Mouse (Mus musculus): ENCODE measurements around the gene Ntn1. TPM values are rescaled to one million over a fixed set of nuclear protein-coding genes. Genes with fewer than 3 reads are reported as not detected.
A peak's percentile ranks its signal among the peaks of the same experiment; 100 is the strongest.

The Ntn1 gene
- total and polyA plus RNA-seq, 3 experiments, result 9.9 to 19.9 (median 16.1) TPM

- DNase-seq, result no peak
These were observed 186.7 kb downstream of the Ntn1 start for GRCm38 (mm10) chr11:68213896-68214295.

GRCm38 (mm10) chr11:68211924-68212578 is 188.6 kb downstream of the Ntn1 start:
- peak; percentile 42 for DNase-seq

GRCm38 (mm10) chr11:68210714-68211113 is 189.9 kb downstream of the Ntn1 start:
- no peak for DNase-seq

GRCm38 (mm10) chr11:68209506-68209905 is 191.1 kb downstream of the Ntn1 start:
- no peak for DNase-seq

- DNase-seq, result no peak
These were observed 192.0 kb downstream of the Ntn1 start for GRCm38 (mm10) chr11:68208582-68208981.

- no peak for DNase-seq
These were observed 192.6 kb downstream of the Ntn1 start for GRCm38 (mm10) chr11:68208023-68208422.

GRCm38 (mm10) chr11:68205572-68206229 is 194.9 kb downstream of the Ntn1 start:
- no peak for DNase-seq

- no peak for DNase-seq
These were observed 196.2 kb downstream of the Ntn1 start for GRCm38 (mm10) chr11:68204407-68204806.

- DNase-seq, result peak; percentile 21
These were observed 196.8 kb downstream of the Ntn1 start for GRCm38 (mm10) chr11:68203658-68204315.

GRCm38 (mm10) chr11:68202561-68202960 is 198.1 kb downstream of the Ntn1 start:
- DNase-seq, result no peak

- no peak for DNase-seq
These were observed 198.7 kb downstream of the Ntn1 start for GRCm38 (mm10) chr11:68201811-68202459.

GRCm38 (mm10) chr11:68201063-68201462 is 199.6 kb downstream of the Ntn1 start:
- DNase-seq, result no peak

- no peak for DNase-seq
These were observed 200.1 kb downstream of the Ntn1 start for GRCm38 (mm10) chr11:68200500-68200899.

GRCm38 (mm10) chr11:68199801-68200423 is 200.7 kb downstream of the Ntn1 start:
- no peak for DNase-seq

- no peak for DNase-seq
These were observed 201.5 kb downstream of the Ntn1 start for GRCm38 (mm10) chr11:68199103-68199502.

GRCm38 (mm10) chr11:68198696-68199095 is 201.9 kb downstream of the Ntn1 start:
- no peak for DNase-seq

- DNase-seq, result no peak
These were observed 203.2 kb downstream of the Ntn1 start for GRCm38 (mm10) chr11:68197471-68197870.

GRCm38 (mm10) chr11:68196566-68196965 is 204.1 kb downstream of the Ntn1 start:
- DNase-seq, result peak; percentile 19

- no peak for DNase-seq
These were observed 204.9 kb downstream of the Ntn1 start for GRCm38 (mm10) chr11:68195693-68196176.

- no peak for DNase-seq
These were observed 205.5 kb downstream of the Ntn1 start for GRCm38 (mm10) chr11:68195168-68195567.

GRCm38 (mm10) chr11:68190849-68191248 is 209.8 kb downstream of the Ntn1 start:
- DNase-seq, result no peak

GRCm38 (mm10) chr11:68188695-68189201 is 211.9 kb downstream of the Ntn1 start:
- peak; percentile 26 for DNase-seq

Data from adrenal gland, adult 2 months (tissue).